Mouse (Mus musculus) gastrocnemius, postnatal 36 days (tissue): Measurements from ENCODE around the gene Tcf12. TPM values are rescaled to one million over a fixed set of nuclear protein-coding genes. Genes with fewer than 3 reads are reported as not detected.
A peak's percentile ranks its signal among the peaks of the same experiment; 100 is the strongest.

Experiments used
- DNase-seq, 2 experiments: peaks; one replicate each; pipeline ENCODE4 v3.0.0; 2022
- intact Hi-C: fragments of 180-260 bp; cut with DNase I; formaldehyde crosslinking; loops from one replicate; pipeline ENCODE4 v1.15.1; 2025
- long read RNA-seq, 2 experiments: library from polyadenylated mRNA; stranded (forward); transcript quantifications; one replicate each; pipeline ENCODE4 v2.0.0; 2021
- total RNA-seq, 2 experiments: library from RNA; stranded (reverse); gene quantifications; 2 replicates each; pipeline ENCODE4 v1.2.3; 2021

The Tcf12 gene
- 10 to 100 TPM; 25.8 to 27.6 TPM for total RNA-seq
- long read RNA-seq, experiment 1, full-length matches to known transcripts, result 1 of 2 reads
- long read RNA-seq, experiment 1, partial matches to known transcripts, result 0 of 2 reads
- long read RNA-seq, experiment 1, other reads (novel, unspliced or antisense), result 1 of 2 reads
- long read RNA-seq, experiment 2, full-length matches to known transcripts, result 1 of 5 reads
- long read RNA-seq, experiment 2, partial matches to known transcripts, result 1 of 5 reads
- long read RNA-seq, experiment 2, other reads (novel, unspliced or antisense), result 3 of 5 reads

GRCm38 (mm10) chr9:72111622-72112550, at the start of gene Tcf12:
TSS of gene Tcf12 (minus strand) at chr9:72111871.
- intact Hi-C loops, result loop anchor here (1.0 to 10.0 kb wide), 2 partner anchors 21 to 277 kb away; no protein-coding TSS in a partner anchor
- DNase-seq, result peak; percentile 77 to 80

GRCm38 (mm10) chr9:72158392-72158791, 46.7 kb upstream of the Tcf12 start:
- intact Hi-C loops, result no loop called here
- no peak for DNase-seq

DNA sequence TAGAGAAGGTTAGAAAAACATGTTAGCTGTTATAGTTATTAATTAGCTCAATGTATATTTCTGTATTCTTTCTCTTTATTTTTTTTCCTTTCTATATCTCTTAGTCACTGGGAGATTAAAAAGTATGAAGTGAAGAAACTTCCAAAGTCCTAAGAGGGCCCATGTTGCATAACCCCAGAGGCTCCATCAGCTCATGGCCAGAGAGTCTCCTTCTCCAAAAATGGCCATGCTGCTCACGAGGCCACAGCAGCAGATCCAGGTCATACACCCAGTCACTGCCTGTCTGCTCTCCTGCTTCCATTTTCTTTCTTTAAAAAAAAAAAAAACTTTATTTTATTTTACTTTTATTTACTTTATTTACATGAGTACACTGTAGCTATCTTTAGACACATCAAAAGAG, 45.4 kb upstream of the Tcf12 start:
- no peak for DNase-seq
- intact Hi-C loops, result no loop called here

DNA sequence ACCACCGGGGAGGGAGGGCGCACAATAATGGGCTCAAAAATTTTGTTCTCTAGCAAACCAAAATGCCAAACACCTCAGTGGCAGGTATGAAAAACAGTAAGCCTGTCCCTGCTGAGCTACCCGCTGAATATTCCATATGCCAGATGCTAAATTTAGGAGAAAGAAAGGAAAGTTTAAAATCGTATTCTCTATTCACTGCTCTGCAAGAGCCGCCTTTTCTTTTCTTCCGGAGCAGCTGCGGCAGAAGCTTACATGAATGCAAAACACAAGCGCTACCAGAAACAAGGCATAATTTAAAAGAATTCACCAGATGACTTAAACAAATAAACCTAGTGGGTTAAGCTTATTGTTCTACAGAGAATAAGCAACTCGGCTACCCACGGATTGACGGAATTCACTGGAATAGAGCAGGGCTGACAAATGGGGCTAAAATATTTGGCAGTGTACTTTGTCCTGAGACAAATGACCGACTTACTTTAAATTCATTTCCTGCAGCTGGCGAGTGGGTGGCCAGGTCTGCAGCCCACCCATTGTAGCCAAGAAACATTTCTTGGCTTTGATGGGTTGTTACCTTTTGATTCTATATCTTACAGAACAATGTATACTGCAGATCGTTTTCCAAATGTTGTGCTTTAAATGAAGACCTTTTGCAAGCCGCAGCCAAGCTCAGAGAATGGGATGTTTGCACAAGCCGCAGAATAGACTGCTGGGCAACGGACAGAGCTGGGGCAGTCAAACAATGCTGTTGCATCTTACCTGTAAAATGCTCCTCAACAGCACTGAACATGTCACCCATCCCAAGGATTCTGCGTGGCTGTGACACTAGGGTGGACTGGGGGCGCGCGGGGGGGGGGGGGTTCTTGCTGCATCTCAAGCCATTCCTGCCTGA, 43.8 kb upstream of the Tcf12 start:
- DNase-seq, result no peak
- intact Hi-C loops, result no loop called here

- no peak for DNase-seq
- intact Hi-C loops, result no loop called here
These were observed 32.5 kb upstream of the Tcf12 start for GRCm38 (mm10) chr9:72144148-72144547.

DNA sequence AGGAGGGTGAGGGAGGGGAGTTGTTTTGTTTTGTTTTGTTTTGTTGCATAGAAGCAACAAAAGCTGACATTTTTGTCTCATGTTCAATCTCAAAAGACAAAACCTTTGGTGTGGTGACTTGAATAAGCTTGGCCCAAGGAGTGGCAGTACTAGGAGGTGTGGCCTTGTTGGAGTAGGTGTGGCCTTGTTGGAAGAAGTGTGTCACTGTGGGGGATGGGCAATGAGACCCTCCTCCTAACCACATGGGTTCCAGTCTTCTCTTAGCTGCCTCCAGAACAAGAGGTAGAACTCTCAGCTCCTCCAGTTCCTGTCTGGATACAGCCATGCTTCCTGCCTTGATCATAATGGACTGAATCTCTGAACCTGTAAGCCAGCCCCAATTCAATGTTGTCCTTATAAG, 26.2 kb upstream of the Tcf12 start:
- intact Hi-C loops, result no loop called here
- no peak for DNase-seq

DNA sequence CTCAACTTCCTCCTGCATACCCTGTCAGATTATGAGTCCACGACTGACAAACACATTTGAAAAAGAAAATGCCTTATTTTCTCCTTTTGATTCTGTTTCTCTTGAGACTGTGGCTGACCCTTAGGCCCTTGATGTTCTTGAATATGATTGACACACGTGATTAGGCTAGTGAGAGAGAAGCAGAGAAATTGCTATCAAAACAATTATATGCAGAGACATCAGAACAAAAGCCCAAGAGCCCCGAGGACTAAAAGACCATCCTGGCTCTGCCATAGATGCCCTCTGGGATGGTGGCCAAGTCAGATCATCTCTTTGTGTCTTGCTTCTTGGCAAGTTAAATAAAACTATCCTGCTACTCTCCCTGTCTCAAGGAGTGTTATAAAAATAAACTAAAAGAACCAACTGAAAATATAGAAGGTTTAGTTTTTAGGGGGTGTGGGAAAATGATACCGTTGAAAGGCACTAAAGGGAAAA, 22.1 kb upstream of the Tcf12 start:
- no peak for DNase-seq

GRCm38 (mm10) chr9:72133089-72133771, 21.6 kb upstream of the Tcf12 start:
- intact Hi-C loops, result loop anchor here (1.0 to 5.0 kb wide), 2 partner anchors 22 to 54 kb away; partner anchors contain the start of gene Tcf12
- DNase-seq, result peak; percentile 84 to 92

More for the DNA sequence above, 22.1 kb upstream of the Tcf12 start:
- intact Hi-C loops, result loop anchor here (1.0 to 5.0 kb wide), 2 partner anchors 23 to 53 kb away; partner anchors contain the start of gene Tcf12

GRCm38 (mm10) chr9:72132728-72133088, 21.0 kb upstream of the Tcf12 start:
- no peak for DNase-seq
- intact Hi-C loops, result loop anchor here (1.0 to 5.0 kb wide), 2 partner anchors 21 to 55 kb away; partner anchors contain the start of gene Tcf12

DNA sequence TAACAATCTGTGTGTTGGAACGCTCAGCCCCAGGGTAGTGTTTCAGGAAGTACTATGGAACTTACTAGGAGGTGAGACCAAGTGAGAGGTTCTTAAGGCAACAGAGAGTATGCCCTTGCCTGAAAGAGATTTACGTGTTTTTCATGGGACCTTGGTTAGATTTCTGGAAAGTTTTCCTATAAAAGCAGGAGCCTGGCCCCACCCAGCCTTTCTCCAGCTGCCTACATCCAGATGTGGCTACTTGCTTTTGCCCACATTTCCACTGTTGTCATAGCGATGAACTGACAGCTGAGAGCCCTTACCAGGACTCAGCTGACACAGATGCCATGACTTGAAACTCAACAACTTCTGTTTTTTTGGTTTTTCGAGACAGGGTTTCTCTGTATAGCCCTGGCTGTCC, 18.2 kb upstream of the Tcf12 start:
- intact Hi-C loops, result loop anchor here (5.0 kb wide), 1 partner anchor 57 kb away; no protein-coding TSS in a partner anchor
- no peak for DNase-seq

DNA sequence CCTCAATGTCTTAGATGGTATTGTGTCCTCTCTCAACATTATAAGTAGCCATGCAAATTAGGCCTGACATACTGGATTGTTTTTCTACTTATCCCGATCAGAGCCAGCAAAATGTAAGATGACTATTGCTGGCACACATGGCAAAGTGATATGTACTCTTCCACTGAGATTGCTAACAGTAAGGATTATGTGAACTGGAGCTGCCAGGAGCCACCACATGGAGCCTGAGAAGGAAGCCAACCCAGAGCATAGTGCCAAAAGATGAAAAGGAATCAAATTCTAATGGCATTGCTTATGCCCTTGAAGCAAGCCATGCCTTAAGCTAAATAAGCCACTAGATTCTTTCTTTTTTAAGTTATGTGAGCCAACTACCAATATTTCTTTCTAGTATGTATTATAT, 13.8 kb upstream of the Tcf12 start:
- intact Hi-C loops, result no loop called here
- DNase-seq, result no peak

- DNase-seq, result no peak
- intact Hi-C loops, result loop anchor here (10.0 kb wide), 1 partner anchor 284 kb away; no protein-coding TSS in a partner anchor
These were observed 6.8 kb upstream of the Tcf12 start for GRCm38 (mm10) chr9:72118490-72118889.

DNA sequence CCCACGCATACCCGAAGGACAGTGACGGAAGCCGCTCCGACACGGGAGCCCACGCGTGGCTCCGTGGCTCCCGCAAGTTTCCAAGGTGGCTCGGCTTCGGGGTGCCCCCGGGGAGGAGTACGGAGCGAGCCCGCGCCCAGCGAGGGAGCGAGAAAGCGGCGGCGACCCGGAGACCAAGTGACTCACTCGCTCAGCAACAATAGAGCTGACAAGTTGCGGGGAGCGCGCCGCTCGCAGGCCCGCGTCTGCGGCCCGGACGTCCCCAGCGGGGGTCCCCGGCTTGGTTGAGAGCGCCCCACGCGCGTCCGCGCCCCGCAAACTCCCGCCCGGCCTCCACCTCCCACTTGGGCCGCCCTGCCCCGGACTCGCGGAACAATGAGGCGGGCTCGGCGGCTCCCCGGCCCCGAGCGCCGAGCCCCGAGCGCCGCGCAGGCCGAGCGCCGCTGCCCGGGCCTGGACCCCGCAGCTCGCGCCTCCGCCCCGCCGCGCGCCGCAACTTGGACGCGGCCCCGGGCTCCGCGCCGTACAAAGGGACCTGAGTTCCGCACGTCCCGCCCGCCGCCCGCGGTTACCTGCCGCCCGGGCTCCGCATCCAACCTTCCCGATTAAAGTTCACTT, 558 bp downstream of the Tcf12 start:
- intact Hi-C loops, result loop anchor here (1.0 to 10.0 kb wide), 2 partner anchors 22 to 276 kb away; no protein-coding TSS in a partner anchor
- DNase-seq, result peak; percentile 31 to 72

DNA sequence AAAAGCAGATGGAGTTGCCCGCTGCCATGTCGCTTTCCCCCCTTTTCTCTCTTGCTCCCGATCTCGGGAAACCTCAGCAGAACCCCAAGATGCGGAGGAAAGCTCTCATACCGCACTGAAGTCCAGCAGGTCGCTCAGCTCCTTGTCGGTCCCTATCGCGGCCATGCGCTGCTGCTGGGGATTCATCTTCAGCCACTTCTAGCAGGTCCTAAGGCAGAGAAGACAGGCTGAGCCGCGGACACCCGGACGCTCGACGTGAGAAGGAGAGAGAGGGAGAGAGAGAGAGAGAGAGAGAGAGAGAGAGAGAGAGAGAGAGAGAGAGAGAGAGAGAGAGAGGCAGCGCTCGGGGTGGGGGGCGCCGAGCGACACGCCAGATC, 1.1 kb downstream of the Tcf12 start:
- intact Hi-C loops, result loop anchor here (1.0 to 10.0 kb wide), 2 partner anchors 23 to 276 kb away; no protein-coding TSS in a partner anchor
- DNase-seq, result peak; percentile 15 to 47

DNA sequence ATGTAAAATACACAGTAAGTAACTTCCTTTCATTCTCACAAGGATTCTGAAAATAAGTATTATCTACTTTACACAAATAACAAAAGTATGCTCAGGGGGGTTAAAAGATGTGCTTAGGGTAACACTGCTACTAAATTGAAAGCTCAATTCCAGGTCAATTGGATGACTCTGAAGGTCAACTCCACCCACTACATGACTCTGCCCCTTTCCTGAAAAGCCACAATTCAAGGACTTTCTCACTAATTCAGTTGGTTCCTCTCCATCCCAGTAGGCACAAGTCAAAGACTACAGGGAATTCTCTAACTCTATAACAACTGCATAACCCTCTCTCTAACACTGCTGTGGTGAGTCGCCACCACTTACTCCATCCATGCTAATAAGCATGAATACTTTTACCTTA, 8.2 kb downstream of the Tcf12 start:
- DNase-seq, result no peak
- intact Hi-C loops, result no loop called here

GRCm38 (mm10) chr9:72099945-72100685, 11.6 kb downstream of the Tcf12 start:
- intact Hi-C loops, result no loop called here
- DNase-seq, result no peak

GRCm38 (mm10) chr9:72098056-72098455, 13.6 kb downstream of the Tcf12 start:
- no peak for DNase-seq
- intact Hi-C loops, result no loop called here

- no peak for DNase-seq
- intact Hi-C loops, result no loop called here
These were observed 14.6 kb downstream of the Tcf12 start for GRCm38 (mm10) chr9:72097083-72097482.
